Mouse (Mus musculus): Measurements from ENCODE around the gene Gmppa.

Gene Gmppa

GRCm38 (mm10) chr1:75455433-75455832 lies 19.7 kb downstream of the Gmppa start:
- DNase-seq (ENCODE audit: low read depth, low spot score) = no peak

GRCm38 (mm10) chr1:75455948-75456347 lies 20.2 kb downstream of the Gmppa start:
- DNase-seq (ENCODE audit: low read depth, low spot score) = no peak

GRCm38 (mm10) chr1:75456746-75457564 lies 21.2 kb downstream of the Gmppa start:
- no peak for DNase-seq (ENCODE audit: low read depth, low spot score)

- DNase-seq (ENCODE audit: low read depth, low spot score) = no peak
Measured at GRCm38 (mm10) chr1:75457710-75458024, 21.9 kb downstream of the Gmppa start.

- DNase-seq (ENCODE audit: low read depth, low spot score) = no peak
Measured at GRCm38 (mm10) chr1:75458025-75458788, 22.5 kb downstream of the Gmppa start.

- DNase-seq (ENCODE audit: low read depth, low spot score) = no peak
Measured at GRCm38 (mm10) chr1:75458789-75459684, 23.3 kb downstream of the Gmppa start.

- no peak for DNase-seq (ENCODE audit: low read depth, low spot score)
Measured at GRCm38 (mm10) chr1:75460297-75460696, 24.6 kb downstream of the Gmppa start.

GRCm38 (mm10) chr1:75462636-75463035 lies 26.9 kb downstream of the Gmppa start:
- no peak for DNase-seq (ENCODE audit: low read depth, low spot score)

- no peak for DNase-seq (ENCODE audit: low read depth, low spot score)
Measured at GRCm38 (mm10) chr1:75463652-75464204, 28.0 kb downstream of the Gmppa start.

- DNase-seq (ENCODE audit: low read depth, low spot score) = peak; percentile 87
Measured at GRCm38 (mm10) chr1:75467215-75467927, 31.6 kb downstream of the Gmppa start.

- DNase-seq (ENCODE audit: low read depth, low spot score) = no peak
Measured at GRCm38 (mm10) chr1:75469287-75469825, 33.6 kb downstream of the Gmppa start.

GRCm38 (mm10) chr1:75476441-75476840 lies 40.7 kb downstream of the Gmppa start:
- DNase-seq (ENCODE audit: low read depth, low spot score) = no peak

- peak; percentile 84 for DNase-seq (ENCODE audit: low read depth, low spot score)
Measured at GRCm38 (mm10) chr1:75477264-75477965, 41.7 kb downstream of the Gmppa start.

- no peak for DNase-seq (ENCODE audit: low read depth, low spot score)
Measured at GRCm38 (mm10) chr1:75477966-75478290, 42.2 kb downstream of the Gmppa start.

GRCm38 (mm10) chr1:75478497-75478896 lies 42.8 kb downstream of the Gmppa start:
- DNase-seq (ENCODE audit: low read depth, low spot score) = no peak

- DNase-seq (ENCODE audit: low read depth, low spot score) = peak; percentile 97
Measured at GRCm38 (mm10) chr1:75478916-75479634, 43.3 kb downstream of the Gmppa start, which contains the start of the genes Chpf and Tmem198. TSS of gene Chpf (minus strand) at chr1:75479307. TSS of gene Tmem198 (plus strand) at chr1:75479532.

GRCm38 (mm10) chr1:75479635-75479989 lies 43.9 kb downstream of the Gmppa start:
- no peak for DNase-seq (ENCODE audit: low read depth, low spot score)

- DNase-seq (ENCODE audit: low read depth, low spot score) = no peak
Measured at GRCm38 (mm10) chr1:75480036-75480435, 44.3 kb downstream of the Gmppa start.

- no peak for DNase-seq (ENCODE audit: low read depth, low spot score)
Measured at GRCm38 (mm10) chr1:75480735-75481134, 45.0 kb downstream of the Gmppa start.
